Mouse (Mus musculus): ENCODE results near the gene Glt1d1. TPM values are rescaled to one million over a fixed set of nuclear protein-coding genes. Genes with fewer than 3 reads are reported as not detected.
A peak's percentile ranks its signal among the peaks of the same experiment; 100 is the strongest.

Glt1d1 gene
- polyA plus RNA-seq, 1 experiment from 2014 or later = 0.54 TPM

GRCm38 (mm10) chr5:127624427-127625213 is 7.4 kb upstream of the Glt1d1 start:
- Histone ChIP-seq H3K4me1 (ENCODE audit: insufficient read depth, low read length) (no peaks in the 10 kb centered on the region), H3K4me3 (ENCODE audit: low read length) (no peak overlapping the region), H3K27me3 (ENCODE audit: insufficient read depth, low read length) (no peaks in the 10 kb centered on the region), H3K9me3 (ENCODE audit: low read length) (no peaks in the 10 kb centered on the region), H3K9ac (replicated peaks; ENCODE audit: low read length) (no peak overlapping the region), H3K27ac (ENCODE audit: low read length) (no peak overlapping the region), H3K36me3 (ENCODE audit: insufficient read depth, low read length) (no peaks in the 10 kb centered on the region), H3K4me2 (replicated peaks; ENCODE audit: low read depth, low read length) (no peak overlapping the region)
- ATAC-seq (ENCODE audit: low FRiP score, low TSS enrichment) = no peak
- WGBS = 83% methylated on average over 10 of the region's 10 CpGs

- ATAC-seq (ENCODE audit: low FRiP score, low TSS enrichment) = no peak
- 86% methylated on average over 12 of the region's 12 CpGs for WGBS
These were observed 4.8 kb upstream of the Glt1d1 start for GRCm38 (mm10) chr5:127627242-127627641.

GRCm38 (mm10) chr5:127631671-127632070 is 391 bp upstream of the Glt1d1 start:
- Histone ChIP-seq H3K9ac (replicated peaks; ENCODE audit: low read length) (no peak overlapping the region), H3K4me3 (ENCODE audit: low read length) (peak overlapping the region; percentile 48)
- WGBS = 14% methylated on average over 5 of the region's 5 CpGs

More at GRCm38 (mm10) chr5:127627242-127627641, 4.8 kb upstream of the Glt1d1 start:
- Histone ChIP-seq H3K4me2 (replicated peaks; ENCODE audit: low read depth, low read length) (no peak overlapping the region), H3K27ac (ENCODE audit: low read length) (no peak overlapping the region), H3K9ac (replicated peaks; ENCODE audit: low read length) (no peak overlapping the region), H3K4me3 (ENCODE audit: low read length) (no peak overlapping the region), H3K9me3 (ENCODE audit: low read length) (no peaks in the 10 kb centered on the region), H3K36me3 (ENCODE audit: insufficient read depth, low read length) (no peaks in the 10 kb centered on the region), H3K27me3 (ENCODE audit: insufficient read depth, low read length) (peaks cover 14% of the 10 kb centered on the region), H3K4me1 (ENCODE audit: insufficient read depth, low read length) (no peaks in the 10 kb centered on the region)

GRCm38 (mm10) chr5:127633188-127633587 is 1.1 kb downstream of the Glt1d1 start:
- H3K4me3 ChIP-seq (ENCODE audit: low read length) = peak overlapping the region; percentile 48

More at GRCm38 (mm10) chr5:127631671-127632070, 391 bp upstream of the Glt1d1 start:
- no peaks in the 10 kb centered on the region for H3K36me3 ChIP-seq (ENCODE audit: insufficient read depth, low read length)
- H3K27ac ChIP-seq (ENCODE audit: low read length) = no peak overlapping the region
- peaks cover 29% of the 10 kb centered on the region for H3K27me3 ChIP-seq (ENCODE audit: insufficient read depth, low read length)
- H3K4me2 ChIP-seq (replicated peaks; ENCODE audit: low read depth, low read length) = peak overlapping the region; percentile 72
- no peaks in the 10 kb centered on the region for H3K4me1 ChIP-seq (ENCODE audit: insufficient read depth, low read length)
- H3K9me3 ChIP-seq (ENCODE audit: low read length) = no peaks in the 10 kb centered on the region
- ATAC-seq (ENCODE audit: low FRiP score, low TSS enrichment) = peak; percentile 31; the same call in 1 of the 2 replicates

GRCm38 (mm10) chr5:127633666-127634065 is 1.6 kb downstream of the Glt1d1 start:
- no peak for ATAC-seq (ENCODE audit: low FRiP score, low TSS enrichment)
- H3K27ac ChIP-seq (ENCODE audit: low read length) = no peak overlapping the region
- WGBS = 88% methylated on average over 7 of the region's 7 CpGs

More at GRCm38 (mm10) chr5:127633188-127633587, 1.1 kb downstream of the Glt1d1 start:
- H3K27me3 ChIP-seq (ENCODE audit: insufficient read depth, low read length) = peaks cover 29% of the 10 kb centered on the region
- no peaks in the 10 kb centered on the region for H3K4me1 ChIP-seq (ENCODE audit: insufficient read depth, low read length)
- WGBS = 24% methylated on average over 4 of the region's 4 CpGs
- H3K27ac ChIP-seq (ENCODE audit: low read length) = no peak overlapping the region
- H3K36me3 ChIP-seq (ENCODE audit: insufficient read depth, low read length) = no peaks in the 10 kb centered on the region
- H3K9me3 ChIP-seq (ENCODE audit: low read length) = no peaks in the 10 kb centered on the region
- ATAC-seq (ENCODE audit: low FRiP score, low TSS enrichment) = no peak; the same call in 1 of the 2 replicates
- H3K4me2 ChIP-seq (replicated peaks; ENCODE audit: low read depth, low read length) = peak overlapping the region; percentile 72
- no peak overlapping the region for H3K9ac ChIP-seq (replicated peaks; ENCODE audit: low read length)

GRCm38 (mm10) chr5:127637622-127638021 is 5.6 kb downstream of the Glt1d1 start:
- H3K9ac ChIP-seq (replicated peaks; ENCODE audit: low read length) = no peak overlapping the region
- no peaks in the 10 kb centered on the region for H3K4me1 ChIP-seq (ENCODE audit: insufficient read depth, low read length)
- H3K36me3 ChIP-seq (ENCODE audit: insufficient read depth, low read length) = no peaks in the 10 kb centered on the region
- WGBS = 58% methylated on average over 4 of the region's 4 CpGs
- H3K27me3 ChIP-seq (ENCODE audit: insufficient read depth, low read length) = peaks cover 11% of the 10 kb centered on the region
- no peak overlapping the region for H3K27ac ChIP-seq (ENCODE audit: low read length)
- no peak overlapping the region for H3K4me3 ChIP-seq (ENCODE audit: low read length)
- no peak overlapping the region for H3K4me2 ChIP-seq (replicated peaks; ENCODE audit: low read depth, low read length)
- no peak; the same call in 1 of the 2 replicates for ATAC-seq (ENCODE audit: low FRiP score, low TSS enrichment)
- peaks cover 9% of the 10 kb centered on the region; the same call in 1 of the 2 replicates for H3K9me3 ChIP-seq (ENCODE audit: low read length)

More at GRCm38 (mm10) chr5:127633666-127634065, 1.6 kb downstream of the Glt1d1 start:
- H3K27me3 ChIP-seq (ENCODE audit: insufficient read depth, low read length) = peaks cover 29% of the 10 kb centered on the region
- H3K4me1 ChIP-seq (ENCODE audit: insufficient read depth, low read length) = no peaks in the 10 kb centered on the region
- H3K36me3 ChIP-seq (ENCODE audit: insufficient read depth, low read length) = no peaks in the 10 kb centered on the region
- no peak overlapping the region for H3K9ac ChIP-seq (replicated peaks; ENCODE audit: low read length)
- no peak overlapping the region for H3K4me2 ChIP-seq (replicated peaks; ENCODE audit: low read depth, low read length)
- no peak overlapping the region for H3K4me3 ChIP-seq (ENCODE audit: low read length)
- no peaks in the 10 kb centered on the region for H3K9me3 ChIP-seq (ENCODE audit: low read length)

GRCm38 (mm10) chr5:127638177-127638576 is 6.1 kb downstream of the Glt1d1 start:
- WGBS = 80% methylated on average over 2 of the region's 2 CpGs
- no peak for ATAC-seq (ENCODE audit: low FRiP score, low TSS enrichment)
- H3K36me3 ChIP-seq (ENCODE audit: insufficient read depth, low read length) = no peaks in the 10 kb centered on the region

GRCm38 (mm10) chr5:127639067-127639605 is 7.1 kb downstream of the Glt1d1 start:
- Histone ChIP-seq H3K9ac (replicated peaks; ENCODE audit: low read length) (no peak overlapping the region), H3K27ac (ENCODE audit: low read length) (no peak overlapping the region), H3K27me3 (ENCODE audit: insufficient read depth, low read length) (no peaks in the 10 kb centered on the region), H3K4me3 (ENCODE audit: low read length) (no peak overlapping the region), H3K4me2 (replicated peaks; ENCODE audit: low read depth, low read length) (no peak overlapping the region), H3K4me1 (ENCODE audit: insufficient read depth, low read length) (no peaks in the 10 kb centered on the region), H3K36me3 (ENCODE audit: insufficient read depth, low read length) (no peaks in the 10 kb centered on the region), H3K9me3 (ENCODE audit: low read length) (peaks cover 12% of the 10 kb centered on the region; the same call in 1 of the 2 replicates)
- no peak for ATAC-seq (ENCODE audit: low FRiP score, low TSS enrichment)
- 78% methylated on average over 6 of the region's 6 CpGs for WGBS

More at GRCm38 (mm10) chr5:127638177-127638576, 6.1 kb downstream of the Glt1d1 start:
- no peaks in the 10 kb centered on the region for H3K4me1 ChIP-seq (ENCODE audit: insufficient read depth, low read length)
- no peak overlapping the region for H3K4me3 ChIP-seq (ENCODE audit: low read length)
- H3K9ac ChIP-seq (replicated peaks; ENCODE audit: low read length) = no peak overlapping the region
- H3K4me2 ChIP-seq (replicated peaks; ENCODE audit: low read depth, low read length) = no peak overlapping the region
- peaks cover 9% of the 10 kb centered on the region; the same call in 1 of the 2 replicates for H3K9me3 ChIP-seq (ENCODE audit: low read length)
- peaks cover 7% of the 10 kb centered on the region for H3K27me3 ChIP-seq (ENCODE audit: insufficient read depth, low read length)
- no peak overlapping the region for H3K27ac ChIP-seq (ENCODE audit: low read length)

- Histone ChIP-seq H3K9me3 (ENCODE audit: low read length) (peaks cover 13% of the 10 kb centered on the region; the same call in 1 of the 2 replicates), H3K4me2 (replicated peaks; ENCODE audit: low read depth, low read length) (no peak overlapping the region), H3K4me1 (ENCODE audit: insufficient read depth, low read length) (no peaks in the 10 kb centered on the region), H3K4me3 (ENCODE audit: low read length) (no peak overlapping the region), H3K36me3 (ENCODE audit: insufficient read depth, low read length) (no peaks in the 10 kb centered on the region), H3K9ac (replicated peaks; ENCODE audit: low read length) (no peak overlapping the region), H3K27ac (ENCODE audit: low read length) (no peak overlapping the region), H3K27me3 (ENCODE audit: insufficient read depth, low read length) (no peaks in the 10 kb centered on the region)
- 90% methylated on average over 13 of the region's 13 CpGs for WGBS
- ATAC-seq (ENCODE audit: low FRiP score, low TSS enrichment) = no peak
These were observed 7.6 kb downstream of the Glt1d1 start for GRCm38 (mm10) chr5:127639635-127640034.

GRCm38 (mm10) chr5:127640359-127640758 is 8.3 kb downstream of the Glt1d1 start:
- no peak for ATAC-seq (ENCODE audit: low FRiP score, low TSS enrichment)
- H3K4me3 ChIP-seq (ENCODE audit: low read length) = no peak overlapping the region
- H3K4me1 ChIP-seq (ENCODE audit: insufficient read depth, low read length) = no peaks in the 10 kb centered on the region
- WGBS = 91% methylated on average over 3 of the region's 3 CpGs
- H3K9ac ChIP-seq (replicated peaks; ENCODE audit: low read length) = no peak overlapping the region
- no peaks in the 10 kb centered on the region for H3K36me3 ChIP-seq (ENCODE audit: insufficient read depth, low read length)
- peaks cover 13% of the 10 kb centered on the region; the same call in 1 of the 2 replicates for H3K9me3 ChIP-seq (ENCODE audit: low read length)
- no peak overlapping the region for H3K4me2 ChIP-seq (replicated peaks; ENCODE audit: low read depth, low read length)
- H3K27me3 ChIP-seq (ENCODE audit: insufficient read depth, low read length) = no peaks in the 10 kb centered on the region
- no peak overlapping the region for H3K27ac ChIP-seq (ENCODE audit: low read length)
